Mouse (Mus musculus): ENCODE results near the gene Uba3.

The Uba3 gene

DNA sequence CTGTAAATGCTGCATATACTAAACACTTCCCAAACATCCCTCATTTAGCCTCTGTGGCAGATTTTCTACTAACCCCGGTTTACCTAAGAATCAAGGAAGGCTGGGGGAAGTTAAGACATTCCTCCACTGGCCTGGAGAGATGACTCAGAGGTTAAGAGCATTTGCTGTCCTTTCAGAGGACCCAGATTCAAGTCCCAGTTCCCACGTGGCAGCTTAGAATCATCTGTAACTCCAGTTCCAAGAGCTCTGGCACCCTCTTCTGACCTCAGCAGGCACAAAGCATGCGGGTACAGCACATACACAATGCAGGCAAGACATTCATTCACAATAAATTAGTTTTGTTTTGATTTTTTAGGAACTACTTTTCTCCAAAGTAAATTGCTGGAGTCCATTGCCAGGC, 3.8 kb upstream of the Uba3 start:
- Histone ChIP-seq H3K4me1 (replicated peaks; ENCODE audit: low read depth, low read length) (peaks cover 63% of the 10 kb centered on the region), H3K36me3 (ENCODE audit: insufficient read depth, low read length) (peaks cover 10% of the 10 kb centered on the region; the same call in 1 of the 2 replicates), H3K9me3 (ENCODE audit: low read length) (no peaks in the 10 kb centered on the region), H3K4me3 (replicated peaks; ENCODE audit: low read length) (no peak overlapping the region), H3K27me3 (ENCODE audit: insufficient read depth, low read length) (no peaks in the 10 kb centered on the region)
- TF ChIP-seq CTCF (conservative IDR thresholded peaks at IDR 0.05; ENCODE audit: low read length) (no peak), NANOG (IDR thresholded peaks at IDR 0.05; ENCODE audit: borderline replicate concordance, low read length) (no peak), POU5F1 (IDR thresholded peaks at IDR 0.05; ENCODE audit: borderline replicate concordance, low read length) (no peak)

DNA sequence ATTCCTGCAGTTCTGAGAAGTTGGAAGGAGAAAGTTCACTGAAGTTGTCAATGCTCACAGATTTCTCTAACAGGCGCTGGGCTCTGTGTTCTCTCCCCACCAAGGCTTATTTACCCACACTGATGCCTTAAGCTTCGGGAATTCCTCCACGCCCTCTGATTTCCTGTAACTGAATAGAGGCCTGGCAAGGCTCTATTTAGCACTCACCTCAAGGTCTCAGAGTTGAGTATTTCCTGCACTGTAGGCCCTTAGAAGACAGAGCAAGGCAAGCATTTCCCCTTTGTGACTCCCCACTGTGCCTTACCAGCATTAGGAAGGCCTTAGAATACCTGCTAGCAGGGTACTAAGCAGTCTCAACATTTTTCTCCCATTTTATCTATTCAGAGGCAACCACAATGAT, 3.0 kb upstream of the Uba3 start:
- H3K9me3 ChIP-seq (ENCODE audit: low read length): no peaks in the 10 kb centered on the region
- TF ChIP-seq NANOG (IDR thresholded peaks at IDR 0.05; ENCODE audit: borderline replicate concordance, low read length) (peak; percentile 83), POU5F1 (IDR thresholded peaks at IDR 0.05; ENCODE audit: borderline replicate concordance, low read length) (no peak)
- 0 out of 2 replicates have a peak, but pooled peaks cover 2% of the 10 kb centered on the region for H3K36me3 ChIP-seq (ENCODE audit: insufficient read depth, low read length)
- no peaks in the 10 kb centered on the region for H3K27me3 ChIP-seq (ENCODE audit: insufficient read depth, low read length)
- H3K4me1 ChIP-seq (replicated peaks; ENCODE audit: low read depth, low read length): peaks cover 70% of the 10 kb centered on the region
- H3K4me3 ChIP-seq (replicated peaks; ENCODE audit: low read length): no peak overlapping the region; the same call in 1 of the 2 replicates

DNA sequence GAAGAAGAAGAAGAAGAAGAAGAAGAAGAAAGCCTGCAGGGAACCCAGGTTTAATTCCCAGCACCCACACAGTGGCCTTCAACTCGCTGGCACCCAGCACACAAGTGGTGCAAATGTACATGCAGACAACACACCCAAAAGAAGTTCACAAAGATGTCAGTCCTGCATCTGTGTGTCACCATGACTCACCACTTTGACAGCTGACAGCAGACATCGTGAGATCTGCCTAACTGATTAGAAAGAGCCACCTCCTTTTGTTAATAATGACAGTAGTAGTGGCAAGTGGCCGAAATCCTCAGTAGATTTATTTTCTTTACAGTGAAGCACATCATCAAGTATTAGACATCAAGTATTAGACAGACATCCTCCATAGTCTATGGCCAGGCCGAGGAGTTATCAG, 1.6 kb upstream of the Uba3 start:
- no peak for TF ChIP-seq NANOG (IDR thresholded peaks at IDR 0.05; ENCODE audit: borderline replicate concordance, low read length)
- TF ChIP-seq CTCF (conservative IDR thresholded peaks at IDR 0.05; ENCODE audit: low read length): no peak
- no peak for TF ChIP-seq POU5F1 (IDR thresholded peaks at IDR 0.05; ENCODE audit: borderline replicate concordance, low read length)
- Histone ChIP-seq H3K9me3 (ENCODE audit: low read length) (no peaks in the 10 kb centered on the region), H3K4me3 (replicated peaks; ENCODE audit: low read length) (no peak overlapping the region), H3K36me3 (ENCODE audit: insufficient read depth, low read length) (peaks cover 6% of the 10 kb centered on the region; the same call in 1 of the 2 replicates), H3K27me3 (ENCODE audit: insufficient read depth, low read length) (no peaks in the 10 kb centered on the region), H3K4me1 (replicated peaks; ENCODE audit: low read depth, low read length) (peaks cover 79% of the 10 kb centered on the region)

DNA sequence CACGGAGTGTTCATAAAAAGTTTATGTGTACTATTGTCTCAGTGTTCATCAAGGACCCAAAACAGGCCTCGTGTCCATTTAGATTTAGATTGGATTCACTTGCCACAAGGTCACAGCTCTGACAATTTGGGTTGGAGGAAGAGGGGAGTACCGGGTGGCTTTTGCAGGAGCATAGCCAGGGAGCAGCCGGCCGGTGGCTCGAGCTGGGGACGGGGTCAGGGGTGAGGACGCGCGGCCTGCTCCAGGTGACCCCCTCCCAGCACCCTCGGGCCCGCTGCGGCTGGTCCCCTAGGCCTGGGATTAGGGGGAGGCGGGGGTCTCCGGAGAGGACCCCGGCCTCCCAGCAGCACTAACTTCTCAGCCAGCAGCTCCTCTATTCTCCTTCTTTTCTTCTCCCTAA, 495 bp downstream of the Uba3 start:
- TF ChIP-seq CTCF (conservative IDR thresholded peaks at IDR 0.05; ENCODE audit: low read length) (no peak), POU5F1 (IDR thresholded peaks at IDR 0.05; ENCODE audit: borderline replicate concordance, low read length) (no peak), NANOG (IDR thresholded peaks at IDR 0.05; ENCODE audit: borderline replicate concordance, low read length) (no peak)
- Histone ChIP-seq H3K4me1 (replicated peaks; ENCODE audit: low read depth, low read length) (peaks cover 80% of the 10 kb centered on the region), H3K27me3 (ENCODE audit: insufficient read depth, low read length) (no peaks in the 10 kb centered on the region), H3K9me3 (ENCODE audit: low read length) (no peaks in the 10 kb centered on the region), H3K4me3 (replicated peaks; ENCODE audit: low read length) (peak overlapping the region; percentile 98), H3K36me3 (ENCODE audit: insufficient read depth, low read length) (peaks cover 24% of the 10 kb centered on the region)

DNA sequence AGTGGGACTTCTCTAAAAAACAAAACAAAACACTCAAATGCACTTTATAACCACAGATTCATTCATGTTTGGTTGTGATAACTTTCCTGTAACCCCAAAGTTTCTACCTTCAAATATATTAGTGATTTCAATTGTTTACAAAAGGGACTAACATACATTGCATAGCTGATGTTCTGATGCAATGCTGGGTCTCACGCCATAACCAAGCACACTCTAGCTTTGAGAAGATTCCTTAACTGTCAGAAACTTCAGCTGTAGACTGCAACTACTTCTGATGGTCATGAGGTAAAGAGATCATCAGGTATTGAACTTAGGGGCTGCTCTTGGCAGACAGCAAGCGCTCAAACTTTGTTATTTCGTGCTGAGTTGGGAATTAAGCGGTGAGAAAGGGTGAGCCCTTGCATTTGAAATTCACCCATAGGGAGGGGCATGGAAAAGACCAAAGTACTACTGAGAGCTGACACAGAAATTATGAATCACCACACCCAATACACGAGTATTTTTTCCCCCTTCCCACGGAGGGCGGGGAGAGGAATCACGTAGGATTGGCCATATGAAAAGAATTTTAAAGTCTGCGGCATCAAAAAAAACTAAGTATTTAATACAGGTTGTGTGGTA, 1.1 kb downstream of the Uba3 start:
- no peaks in the 10 kb centered on the region for H3K27me3 ChIP-seq (ENCODE audit: insufficient read depth, low read length)
- TF ChIP-seq NANOG (IDR thresholded peaks at IDR 0.05; ENCODE audit: borderline replicate concordance, low read length): no peak
- TF ChIP-seq CTCF (conservative IDR thresholded peaks at IDR 0.05; ENCODE audit: low read length): no peak
- TF ChIP-seq POU5F1 (IDR thresholded peaks at IDR 0.05; ENCODE audit: borderline replicate concordance, low read length): no peak
- peaks cover 26% of the 10 kb centered on the region for H3K36me3 ChIP-seq (ENCODE audit: insufficient read depth, low read length)
- H3K9me3 ChIP-seq (ENCODE audit: low read length): no peaks in the 10 kb centered on the region
- peaks cover 74% of the 10 kb centered on the region for H3K4me1 ChIP-seq (replicated peaks; ENCODE audit: low read depth, low read length)
- H3K4me3 ChIP-seq (replicated peaks; ENCODE audit: low read length): peak overlapping the region; percentile 98

DNA sequence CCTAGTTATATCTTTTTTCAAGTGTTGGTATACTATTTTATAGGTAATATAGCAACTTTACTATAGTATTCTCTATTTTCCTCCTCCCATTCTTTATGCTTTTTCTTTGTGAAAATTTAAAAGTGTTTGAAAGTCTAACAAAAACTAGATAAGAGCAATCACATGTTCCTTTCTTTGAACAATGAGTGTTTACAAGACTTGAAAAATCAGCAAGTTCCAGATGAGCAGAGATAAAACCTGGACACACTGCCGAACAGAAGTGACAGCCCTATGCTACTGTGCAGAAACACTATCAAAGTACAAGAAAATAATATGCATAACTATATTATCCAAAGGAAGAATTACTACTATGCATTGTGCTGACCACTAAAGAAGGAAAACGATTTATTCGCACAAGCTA, 3.0 kb downstream of the Uba3 start:
- Histone ChIP-seq H3K4me3 (replicated peaks; ENCODE audit: low read length) (no peak overlapping the region), H3K36me3 (ENCODE audit: insufficient read depth, low read length) (peaks cover 41% of the 10 kb centered on the region), H3K27me3 (ENCODE audit: insufficient read depth, low read length) (no peaks in the 10 kb centered on the region), H3K4me1 (replicated peaks; ENCODE audit: low read depth, low read length) (peaks cover 56% of the 10 kb centered on the region), H3K9me3 (ENCODE audit: low read length) (no peaks in the 10 kb centered on the region)
- TF ChIP-seq POU5F1 (IDR thresholded peaks at IDR 0.05; ENCODE audit: borderline replicate concordance, low read length) (no peak), CTCF (conservative IDR thresholded peaks at IDR 0.05; ENCODE audit: low read length) (no peak), NANOG (IDR thresholded peaks at IDR 0.05; ENCODE audit: borderline replicate concordance, low read length) (no peak)

DNA sequence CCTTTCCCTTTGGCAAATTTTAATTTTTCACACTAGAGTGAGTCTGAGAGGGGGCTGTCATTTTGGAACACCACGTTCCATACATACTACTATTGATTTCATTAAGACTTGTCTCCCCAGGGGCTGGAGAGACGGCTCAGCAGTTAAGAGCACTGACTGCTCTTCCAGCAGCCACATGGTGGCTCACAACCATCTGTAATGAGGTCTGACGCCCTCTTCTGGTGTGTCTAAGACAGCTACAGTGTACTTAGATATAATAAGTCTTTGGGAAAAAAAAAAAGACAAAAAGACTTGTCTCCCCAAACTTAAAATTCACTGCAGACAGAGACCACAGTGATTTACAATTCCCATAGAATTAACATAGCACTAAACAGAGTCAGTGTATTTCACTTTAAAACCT, 5.0 kb downstream of the Uba3 start:
- H3K4me3 ChIP-seq (replicated peaks; ENCODE audit: low read length): no peak overlapping the region
- peaks cover 41% of the 10 kb centered on the region for H3K4me1 ChIP-seq (replicated peaks; ENCODE audit: low read depth, low read length)

DNA sequence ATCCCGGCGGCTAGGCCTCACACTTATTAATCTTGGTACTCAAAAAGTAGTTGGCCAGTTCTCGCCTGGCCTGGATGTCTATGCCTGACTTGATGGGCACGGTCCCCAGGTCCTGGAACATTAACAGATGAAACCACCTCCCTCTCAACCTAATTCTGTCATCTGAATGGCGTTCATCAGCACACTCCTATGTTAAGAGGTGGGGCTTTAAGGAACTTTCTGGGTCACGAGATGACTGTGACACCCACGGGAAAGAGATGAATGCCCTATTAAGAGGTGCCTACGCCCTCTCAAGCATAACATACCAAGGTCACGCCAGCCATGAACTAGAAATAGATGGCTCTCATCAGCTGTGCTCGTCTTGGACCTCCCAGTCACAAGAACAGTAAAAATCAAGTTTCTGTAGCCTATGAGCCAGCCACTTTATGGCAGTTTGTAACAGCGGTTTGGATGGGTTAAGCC, 26.0 kb downstream of the Uba3 start:
- Histone ChIP-seq H3K4me1 (replicated peaks; ENCODE audit: low read depth, low read length) (peaks cover 31% of the 10 kb centered on the region), H3K36me3 (ENCODE audit: insufficient read depth, low read length) (peaks cover 48% of the 10 kb centered on the region), H3K4me3 (replicated peaks; ENCODE audit: low read length) (peak overlapping the region; percentile 96), H3K9me3 (ENCODE audit: low read length) (no peaks in the 10 kb centered on the region), H3K27me3 (ENCODE audit: insufficient read depth, low read length) (no peaks in the 10 kb centered on the region)
- TF ChIP-seq NANOG (IDR thresholded peaks at IDR 0.05; ENCODE audit: borderline replicate concordance, low read length): no peak; the same call in 1 of the 2 replicates
- TF ChIP-seq POU5F1 (IDR thresholded peaks at IDR 0.05; ENCODE audit: borderline replicate concordance, low read length): no peak
- TF ChIP-seq CTCF (conservative IDR thresholded peaks at IDR 0.05; ENCODE audit: low read length): no peak

More for the DNA sequence above, 5.0 kb downstream of the Uba3 start:
- Histone ChIP-seq H3K9me3 (ENCODE audit: low read length) (no peaks in the 10 kb centered on the region), H3K27me3 (ENCODE audit: insufficient read depth, low read length) (no peaks in the 10 kb centered on the region), H3K36me3 (ENCODE audit: insufficient read depth, low read length) (peaks cover 61% of the 10 kb centered on the region)
- peak; percentile 13; the same call in 1 of the 2 replicates for TF ChIP-seq CTCF (conservative IDR thresholded peaks at IDR 0.05; ENCODE audit: low read length)
- TF ChIP-seq POU5F1 (IDR thresholded peaks at IDR 0.05; ENCODE audit: borderline replicate concordance, low read length): no peak

All from E14TG2a.4 (cell line).